Mouse (Mus musculus) yolk sac, embryonic 10.5 days (tissue): ENCODE measurements around the gene Tiparp.

Experiments
- DNase-seq: peaks from one replicate; pipeline ENCODE4 v3.0.0-alpha.2; 2017; ENCODE audit warnings: low spot score

Tiparp gene

DNA sequence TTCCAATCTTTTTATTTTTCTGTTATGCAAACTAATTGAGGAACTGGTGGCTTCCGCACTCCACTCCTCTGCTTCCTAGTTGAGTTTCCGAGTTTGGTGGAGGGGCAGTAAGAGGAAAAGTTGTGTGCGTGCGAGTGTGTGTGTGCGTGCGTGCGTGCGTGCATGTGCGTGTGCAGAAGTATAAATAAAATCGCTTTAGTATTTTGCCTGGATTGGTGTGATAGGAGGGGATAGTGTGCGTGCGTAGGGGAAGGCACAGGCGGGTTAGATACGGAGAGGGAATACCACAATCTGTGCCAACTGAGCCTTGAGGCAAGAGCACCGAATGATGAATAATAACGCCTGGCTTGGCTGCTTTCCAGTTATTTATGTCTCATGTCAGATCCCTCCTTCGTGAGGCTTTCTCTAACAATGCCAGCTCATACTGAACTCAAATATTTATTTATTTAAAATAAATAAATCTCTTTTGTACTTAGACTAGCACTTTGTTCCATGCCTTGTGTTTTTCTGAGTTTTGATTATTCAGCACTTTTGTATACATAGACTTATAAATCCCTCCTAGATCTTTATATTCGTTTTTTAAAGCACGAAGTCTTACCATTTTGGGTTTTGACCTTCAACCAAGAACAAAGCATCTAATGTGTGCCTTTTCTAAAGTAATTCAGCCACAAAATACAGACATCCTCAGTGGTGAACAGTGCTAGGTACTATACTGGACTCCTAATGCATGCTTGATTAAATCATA lies 1.4 kb downstream of the Tiparp start:
- no peak for DNase-seq

DNA sequence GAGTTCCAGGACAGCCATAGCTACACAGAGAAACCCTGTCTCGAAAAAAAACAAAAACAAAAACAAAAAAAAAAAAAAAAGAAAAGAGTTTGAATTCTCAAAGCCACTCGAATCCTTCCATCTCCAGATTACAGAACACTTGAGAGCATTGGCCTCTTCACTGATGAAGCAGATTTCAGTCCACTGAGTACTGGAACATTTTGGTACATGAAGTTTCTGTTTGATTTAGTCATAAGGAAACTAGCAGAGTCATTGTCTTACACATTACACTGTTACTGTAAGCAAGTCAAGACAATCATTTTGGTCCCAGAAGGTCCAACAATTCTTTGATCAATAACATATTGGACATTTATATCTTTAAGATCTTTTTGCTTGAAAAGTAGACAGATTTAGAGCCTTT lies 4.8 kb downstream of the Tiparp start:
- DNase-seq: no peak

DNA sequence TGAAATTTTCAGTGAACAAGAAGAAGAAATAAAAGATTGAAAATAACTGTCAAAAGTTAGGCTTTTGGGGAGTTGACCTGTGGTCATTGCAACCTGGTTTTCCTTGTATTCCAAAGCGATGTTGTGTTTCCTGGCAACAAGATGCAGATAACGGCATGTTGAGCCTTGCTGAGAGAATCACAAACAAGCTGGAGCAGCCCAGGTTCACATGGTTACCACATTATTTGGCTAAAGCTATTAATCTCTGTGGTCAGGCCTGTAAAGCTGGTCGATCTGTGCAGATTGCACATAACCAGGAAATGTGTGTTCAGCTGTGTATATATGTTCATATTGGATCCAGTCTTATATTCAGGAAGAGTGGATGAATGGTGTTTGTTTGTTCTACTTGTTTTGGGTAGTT lies 5.4 kb downstream of the Tiparp start:
- DNase-seq: no peak

DNA sequence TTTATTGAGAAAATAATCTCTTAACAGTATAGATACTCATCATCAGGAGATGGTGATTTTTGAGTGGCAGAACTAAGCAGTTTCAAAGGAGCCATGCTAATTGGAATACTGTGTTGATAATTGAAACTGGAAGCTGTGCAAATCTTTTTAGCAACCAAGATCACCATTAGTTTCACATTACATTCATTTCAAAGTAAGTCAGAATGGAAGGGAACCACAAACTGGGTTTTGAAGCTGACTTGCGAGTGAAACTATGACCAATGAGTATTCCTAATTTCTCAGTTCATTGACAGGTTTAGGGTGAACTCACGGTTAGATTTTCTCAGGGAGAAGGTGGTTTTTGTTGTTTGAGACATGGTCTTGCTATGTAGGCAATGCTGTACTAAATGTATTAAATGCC lies 6.3 kb downstream of the Tiparp start:
- no peak for DNase-seq

DNA sequence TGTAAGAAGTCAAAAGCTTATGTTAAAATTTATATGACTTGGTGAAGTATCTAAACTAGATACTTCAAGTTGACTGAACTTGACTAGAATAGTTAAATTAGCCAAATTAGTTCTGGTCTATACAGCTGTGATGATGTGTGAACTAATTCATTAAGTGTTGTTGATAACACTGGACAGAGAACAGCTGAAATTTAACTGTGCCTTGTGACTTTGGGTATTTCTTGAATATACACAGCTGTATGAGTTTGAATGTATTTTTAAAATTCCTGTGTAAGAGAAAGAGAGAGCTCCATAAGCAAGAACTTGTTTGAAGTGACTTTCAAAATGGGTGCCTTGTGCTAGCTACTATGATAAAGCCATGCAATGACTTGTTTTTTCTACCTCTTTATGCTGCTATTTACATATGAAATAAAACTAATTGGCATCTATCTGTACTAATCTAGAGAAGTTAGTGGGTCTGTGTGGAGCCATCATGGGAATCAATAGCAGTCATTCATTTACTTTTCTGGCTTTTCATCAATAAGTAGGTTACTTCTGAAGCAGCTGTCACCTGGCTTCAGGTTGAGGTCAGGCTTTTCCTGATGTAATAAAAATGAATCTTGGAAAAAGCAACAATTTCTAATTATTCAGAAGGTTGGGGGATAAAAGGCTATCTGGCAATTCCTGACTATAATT lies 7.0 kb downstream of the Tiparp start:
- no peak for DNase-seq

DNA sequence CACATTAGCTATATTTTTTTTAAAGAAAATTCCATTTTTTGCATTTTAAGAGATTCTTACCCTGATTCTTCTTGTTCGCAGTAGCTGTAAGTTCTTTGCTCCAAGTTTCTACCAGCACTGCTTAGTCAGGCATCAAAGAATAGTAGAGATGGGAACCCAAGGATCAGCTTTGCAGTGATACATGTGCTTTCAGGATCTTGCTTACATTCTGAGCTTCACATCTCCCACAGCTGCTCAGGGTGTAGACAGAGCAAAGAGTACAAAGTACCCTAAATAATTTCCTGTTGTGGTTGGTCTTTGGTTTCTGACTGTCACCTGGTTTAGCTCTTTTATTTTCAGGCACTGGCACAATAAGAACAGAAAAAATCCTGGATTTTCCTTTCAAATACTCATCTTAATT lies 9.1 kb downstream of the Tiparp start:
- DNase-seq: no peak

DNA sequence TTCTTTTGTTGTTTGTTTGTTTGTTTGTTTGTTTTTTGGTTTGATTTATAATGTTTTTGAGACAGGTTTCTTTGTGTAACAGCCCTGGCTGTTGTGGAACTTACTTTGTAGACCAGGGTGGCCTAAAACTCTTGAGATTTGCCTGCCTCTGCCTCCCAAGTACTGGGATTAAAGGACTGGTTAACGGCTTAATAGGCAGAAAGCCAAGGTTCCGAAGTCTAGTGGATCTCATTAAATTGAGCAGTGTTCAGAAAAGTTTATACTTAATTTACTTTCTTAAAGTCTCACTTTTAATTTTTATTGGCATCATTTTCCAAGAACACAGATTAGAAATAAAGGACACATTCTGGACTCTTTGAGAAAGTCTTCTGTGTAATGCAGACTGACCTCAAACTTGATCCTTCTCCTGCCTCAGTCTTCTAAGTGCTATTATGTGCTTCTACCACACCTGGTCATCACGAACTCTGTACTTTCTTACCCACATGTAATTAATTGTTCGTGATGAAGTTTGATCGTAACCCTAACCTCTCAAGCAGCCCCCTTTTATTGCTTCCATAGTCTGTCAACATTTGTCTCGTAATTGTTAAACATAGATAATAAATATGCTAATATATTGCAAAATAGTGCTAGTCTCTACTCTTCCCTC lies 12.8 kb downstream of the Tiparp start:
- DNase-seq: no peak

DNA sequence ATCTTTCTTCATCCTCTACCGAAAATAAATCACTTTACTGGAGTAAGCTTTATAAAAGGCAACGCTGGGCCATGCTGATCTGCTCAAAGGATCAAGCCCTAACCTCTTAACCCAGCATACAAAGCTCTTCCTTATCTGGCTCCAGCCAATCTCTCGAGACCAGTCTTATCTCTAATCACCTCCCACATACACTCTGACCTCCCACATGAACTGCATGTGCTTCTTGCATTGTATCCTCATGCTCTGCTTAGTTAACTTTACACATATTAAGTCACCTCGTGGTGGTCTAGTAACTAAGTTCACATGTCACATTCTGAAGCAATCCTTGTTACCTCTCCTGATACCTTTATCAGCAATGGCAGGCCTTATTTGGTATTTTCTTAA lies 13.3 kb downstream of the Tiparp start:
- peak; percentile 68 for DNase-seq

DNA sequence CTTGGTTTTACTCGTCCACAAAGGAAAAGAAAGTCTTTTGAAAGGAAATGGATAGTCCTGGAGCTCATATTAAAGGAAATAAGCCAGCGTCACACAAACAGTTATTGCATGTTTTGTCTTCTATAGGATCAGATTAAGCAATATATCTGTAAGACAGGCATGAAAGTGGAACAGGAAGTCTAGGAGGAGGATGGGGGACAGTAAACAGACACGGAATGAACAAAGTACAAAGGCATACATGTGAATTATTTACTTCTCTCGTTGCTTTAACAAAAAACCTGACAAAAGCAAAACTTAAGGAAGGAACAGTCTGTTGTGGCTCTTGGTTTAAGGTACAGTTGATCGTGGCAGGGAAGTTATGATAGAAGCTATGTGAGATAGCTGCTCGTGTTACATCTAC lies 21.6 kb downstream of the Tiparp start:
- DNase-seq: no peak

DNA sequence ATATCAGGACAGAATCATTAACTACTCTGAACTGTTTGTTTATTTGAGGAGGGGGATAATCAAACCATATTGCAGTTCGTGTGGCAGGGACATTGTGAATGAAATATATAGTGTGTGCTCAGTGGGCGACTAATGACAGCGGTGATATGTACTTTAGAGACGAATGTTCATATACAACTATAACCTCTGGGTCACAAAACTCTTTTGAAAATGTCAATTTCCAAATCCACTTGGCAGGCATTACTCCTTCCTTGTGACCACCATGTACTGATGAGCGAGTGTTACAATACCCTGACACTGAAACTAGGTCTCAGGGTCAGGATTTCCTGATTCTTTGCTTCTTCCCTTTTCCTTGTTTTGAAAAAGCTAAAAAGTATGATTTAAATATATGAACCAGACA lies 22.9 kb downstream of the Tiparp start:
- no peak for DNase-seq

DNA sequence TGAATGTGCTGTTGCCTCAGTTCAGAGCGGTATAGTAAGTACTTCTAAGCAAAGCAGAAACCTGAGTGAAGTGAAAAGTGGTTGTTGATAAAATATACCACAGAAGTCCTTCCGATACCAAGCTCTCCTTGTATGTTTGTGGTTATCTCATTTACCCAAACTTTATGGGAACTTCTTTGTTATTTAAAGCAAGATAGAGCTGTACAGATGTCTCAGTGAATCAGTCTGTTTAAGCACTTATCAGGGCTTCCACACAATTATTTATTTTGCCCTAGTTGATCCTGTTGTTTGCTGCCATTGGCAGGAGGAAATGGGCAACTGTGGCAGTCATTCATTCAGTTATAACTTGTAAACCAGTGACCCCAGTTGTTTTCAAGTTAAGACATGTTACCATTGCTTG lies 26.4 kb downstream of the Tiparp start:
- no peak for DNase-seq

DNA sequence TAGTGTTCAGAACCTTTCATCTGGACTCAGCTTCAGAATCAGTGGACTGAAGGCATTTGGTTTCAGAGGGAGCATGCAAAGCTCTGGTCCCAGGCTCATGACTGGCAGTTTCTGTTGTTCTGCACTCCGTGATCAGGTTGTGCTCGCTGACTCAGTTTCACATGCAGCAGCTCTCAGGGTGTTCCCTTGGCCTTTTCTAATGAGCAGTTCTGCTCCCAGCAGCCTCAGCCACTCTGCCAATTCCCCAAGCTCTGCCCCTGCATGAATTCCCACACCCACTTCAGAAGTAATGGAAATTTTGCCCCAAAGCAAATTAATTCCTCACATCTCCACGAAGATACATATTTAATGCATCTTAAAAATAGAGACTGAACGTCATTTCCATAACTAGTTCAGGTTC lies 30.5 kb downstream of the Tiparp start:
- DNase-seq: no peak

DNA sequence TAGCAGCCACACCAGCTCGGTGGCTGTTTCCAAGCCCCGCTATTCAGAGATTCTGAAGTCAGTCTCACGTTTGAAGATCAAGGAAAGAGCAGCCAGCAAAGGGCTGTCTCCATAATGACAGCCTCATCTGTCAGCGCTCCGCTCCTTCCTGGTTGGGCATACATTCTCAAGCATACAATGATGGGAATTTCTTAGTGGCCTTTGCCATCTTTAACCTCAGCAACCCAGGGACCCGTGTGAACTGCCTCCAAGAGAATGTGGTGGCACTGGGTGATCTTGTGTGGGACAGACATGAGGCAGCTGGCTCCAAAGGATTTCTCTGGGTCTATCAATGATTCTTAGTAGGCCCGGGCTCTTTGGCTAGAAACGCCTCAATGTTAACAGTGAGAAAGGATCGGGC lies 34.0 kb downstream of the Tiparp start:
- DNase-seq: no peak

DNA sequence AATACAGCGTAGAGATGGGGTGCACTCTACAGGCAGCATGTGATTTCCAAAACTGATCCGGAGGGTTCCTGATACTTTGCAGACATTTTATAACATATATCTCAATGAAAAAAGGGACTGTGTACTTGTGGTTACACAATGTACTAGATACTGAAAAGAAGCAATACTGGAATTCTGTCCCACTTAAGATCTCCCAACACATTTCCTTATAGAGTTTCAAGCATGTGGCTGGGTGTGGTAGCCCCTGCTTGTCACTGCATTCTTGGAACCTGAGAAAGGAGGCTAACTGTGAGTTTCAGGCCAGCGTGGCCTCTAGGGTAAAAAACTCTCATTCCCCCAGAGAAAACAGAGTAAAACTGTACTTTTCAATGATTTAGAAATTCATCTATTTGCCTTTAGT lies 34.5 kb downstream of the Tiparp start:
- no peak for DNase-seq

DNA sequence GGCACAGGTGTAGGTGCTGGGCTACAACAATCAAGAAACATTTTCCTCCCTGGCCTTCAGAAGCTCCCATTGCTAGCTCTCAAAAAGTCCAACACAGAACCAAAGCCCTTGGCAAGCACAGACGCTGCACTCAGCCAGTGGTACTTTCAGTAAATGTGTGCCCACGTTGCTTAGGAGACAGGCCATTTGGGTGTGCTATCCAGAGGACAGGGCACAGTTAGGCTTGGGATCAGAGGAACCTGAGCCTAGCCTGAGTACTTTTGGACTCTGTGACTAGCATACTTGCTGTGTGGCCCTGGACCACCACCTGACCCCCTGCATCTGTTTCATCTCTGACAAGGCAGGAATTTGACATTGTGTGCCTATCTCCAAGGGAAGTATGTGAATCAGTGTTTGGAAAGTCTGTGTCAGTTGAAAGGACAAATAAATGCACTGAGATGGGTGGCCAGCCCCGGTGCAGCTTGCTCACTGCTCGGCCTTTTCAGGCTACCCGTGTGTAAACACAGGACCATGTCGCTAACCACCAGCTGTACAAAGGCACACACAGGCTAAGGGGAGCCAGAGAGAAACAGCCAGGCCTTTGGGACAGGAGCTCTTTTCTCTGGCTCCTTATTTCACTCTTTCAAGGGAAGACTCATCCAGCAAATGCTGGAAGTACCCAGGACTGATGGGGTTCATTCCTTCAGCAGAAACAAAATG lies 35.9 kb downstream of the Tiparp start:
- peak; percentile 61 for DNase-seq

DNA sequence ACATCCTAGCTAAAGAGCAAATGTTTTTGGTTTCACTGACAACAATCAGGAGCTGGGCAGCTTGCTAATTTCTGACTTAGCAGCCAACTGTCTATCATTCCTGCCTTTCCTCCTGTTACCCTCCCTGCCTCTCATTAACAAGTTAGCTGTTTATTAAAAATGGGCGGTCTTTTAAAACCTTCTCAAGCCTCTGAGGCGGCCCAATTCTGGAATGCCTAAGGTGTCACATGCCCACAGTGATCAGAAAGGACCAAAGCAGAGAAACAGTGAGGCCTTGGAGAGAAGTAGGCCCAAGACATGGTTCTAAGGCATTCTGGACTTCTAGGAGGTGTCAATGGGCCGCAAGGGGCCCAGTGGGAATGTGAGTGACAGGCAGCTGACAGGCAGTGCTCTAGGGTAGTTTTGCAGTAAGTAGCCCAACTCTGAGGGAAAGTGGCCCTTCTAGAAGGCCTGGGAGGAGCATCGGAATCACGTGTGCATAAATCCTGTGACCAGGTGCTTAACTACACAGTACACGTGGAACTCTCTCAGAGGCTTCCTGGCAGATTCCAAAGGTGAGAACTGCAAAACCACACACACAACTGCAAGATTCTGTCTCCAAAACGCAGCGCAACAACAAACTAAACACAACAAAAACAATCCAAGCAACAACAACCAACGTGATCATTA lies 37.6 kb downstream of the Tiparp start:
- DNase-seq: peak; percentile 56

DNA sequence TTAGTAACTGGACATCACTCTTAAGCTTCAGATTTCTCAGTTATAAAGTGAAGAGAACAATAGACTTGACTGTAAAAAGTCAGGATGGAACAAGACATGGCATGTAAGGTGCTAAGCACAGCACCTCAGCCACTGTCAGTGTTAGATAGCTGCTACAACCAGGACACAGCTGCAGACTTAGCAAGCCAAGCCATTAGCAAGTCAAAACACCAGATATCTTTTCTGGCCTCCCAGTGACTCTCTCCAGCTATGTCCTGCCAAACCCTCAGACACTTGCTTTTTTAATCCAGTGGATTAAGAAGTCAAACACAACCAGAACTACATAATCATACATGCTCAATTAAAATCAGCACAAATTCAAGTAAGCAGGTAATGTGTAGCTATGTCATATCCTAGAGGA lies 41.7 kb downstream of the Tiparp start:
- no peak for DNase-seq

DNA sequence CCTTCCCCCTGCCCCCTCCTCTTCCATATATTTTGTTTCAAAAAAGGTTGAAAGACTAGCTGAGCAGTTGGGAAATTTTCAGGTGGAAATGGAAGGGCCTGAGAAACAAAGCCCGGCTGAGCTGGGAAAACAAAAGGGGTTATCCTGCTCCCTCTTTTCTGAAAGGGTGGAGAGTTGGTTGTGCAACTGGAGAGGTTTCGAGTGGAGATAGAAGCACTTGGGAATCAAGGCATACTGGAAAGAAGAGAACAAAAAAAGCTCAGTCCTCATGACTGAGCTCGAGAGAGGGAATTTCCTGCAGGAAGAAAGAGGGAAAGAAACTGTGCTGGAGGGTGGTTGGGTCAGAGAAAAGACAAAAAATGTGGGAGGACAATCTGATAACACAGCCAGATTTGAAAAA lies 45.3 kb downstream of the Tiparp start:
- no peak for DNase-seq

DNA sequence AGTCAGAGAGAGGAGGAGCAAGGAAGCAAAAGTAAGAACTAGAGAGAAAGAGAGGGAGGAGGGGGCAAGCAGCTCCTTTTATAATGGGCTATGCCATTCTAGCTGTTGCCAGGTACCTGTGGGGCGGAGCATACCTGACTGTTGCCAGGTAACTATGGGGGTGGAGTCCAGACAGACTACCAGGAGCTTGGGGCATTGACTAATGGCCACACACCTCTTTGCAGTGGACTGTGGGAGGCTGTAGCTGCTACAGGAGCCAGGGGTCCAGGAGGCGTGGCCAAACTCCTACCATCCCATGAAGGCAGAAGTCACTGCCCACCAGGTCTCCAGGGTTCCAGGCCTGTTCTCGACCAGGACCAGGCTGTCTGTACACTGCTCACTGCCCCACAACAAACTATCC lies 49.4 kb downstream of the Tiparp start:
- no peak for DNase-seq

DNA sequence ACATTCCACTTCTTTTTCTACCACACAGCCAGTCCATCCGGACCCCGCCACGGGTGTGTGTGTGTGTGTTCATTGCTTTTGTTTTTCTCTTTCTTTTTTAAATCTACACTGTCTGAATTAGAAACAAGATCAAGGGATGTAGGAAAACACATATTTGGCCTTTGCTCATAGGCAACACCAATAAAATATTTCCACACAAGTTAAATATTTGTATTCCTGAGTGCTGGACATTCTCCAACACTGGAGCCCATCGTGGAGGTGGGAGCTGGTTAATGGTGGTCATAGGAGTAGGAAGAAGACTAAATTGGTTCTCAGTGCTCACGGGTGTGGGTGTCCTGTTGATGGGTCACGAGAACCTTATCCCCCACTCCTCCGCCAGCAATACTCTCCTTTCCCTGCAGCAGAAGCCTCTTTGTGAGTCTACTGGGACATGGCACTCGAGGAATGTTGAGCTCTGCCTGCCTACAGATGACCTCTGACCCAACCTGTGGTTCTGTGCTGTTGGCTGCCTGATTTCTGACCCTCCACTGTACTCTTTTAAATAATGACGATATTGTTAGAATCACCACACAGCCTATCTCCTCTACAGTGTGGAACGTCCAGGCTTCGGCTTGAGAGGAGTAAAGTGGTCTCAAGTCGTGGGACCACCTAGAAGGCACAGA lies 51.2 kb downstream of the Tiparp start:
- DNase-seq: peak; percentile 51

DNA sequence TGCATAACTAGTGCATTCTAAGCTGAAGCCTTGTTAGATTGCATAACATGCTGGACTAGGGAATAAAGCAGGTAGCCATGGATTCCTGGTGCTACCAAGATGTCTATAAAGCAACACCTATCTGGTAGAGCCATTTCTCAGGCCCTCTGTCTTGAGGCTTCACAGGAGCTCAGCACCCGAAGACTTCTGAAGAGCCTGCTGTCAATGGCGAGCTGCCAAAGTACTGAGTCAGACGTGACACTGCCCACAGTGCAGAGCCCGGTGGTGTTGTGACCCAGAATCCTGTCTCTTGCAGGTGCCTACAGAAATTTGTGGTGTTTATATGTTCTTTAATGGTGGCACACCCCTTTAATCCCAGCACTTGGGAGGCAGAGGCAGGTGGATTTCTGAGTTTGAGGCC lies 53.4 kb downstream of the Tiparp start:
- no peak for DNase-seq

DNA sequence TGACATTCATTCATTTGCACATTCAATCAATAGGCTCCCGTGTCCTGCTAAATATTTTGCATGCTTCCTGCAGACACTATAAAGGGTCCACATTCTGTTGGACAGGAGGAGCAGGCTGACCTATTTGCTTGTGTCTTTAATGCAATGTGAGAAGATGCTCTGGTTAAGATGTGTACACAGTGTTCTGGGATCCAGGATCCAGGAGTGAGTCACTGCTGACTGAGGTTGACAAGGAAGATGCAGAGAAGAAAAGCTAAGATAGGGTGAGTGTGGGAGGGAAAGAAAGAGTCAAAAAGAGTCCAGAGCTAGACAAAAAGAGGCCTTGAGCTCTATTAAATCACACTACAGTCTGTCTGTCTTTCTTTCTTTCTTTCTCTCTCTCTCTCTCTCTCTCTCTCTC lies 56.1 kb downstream of the Tiparp start:
- DNase-seq: no peak
